ENCODE assay signal across 15 mouse cellular contexts in the genomic region with DNA sequence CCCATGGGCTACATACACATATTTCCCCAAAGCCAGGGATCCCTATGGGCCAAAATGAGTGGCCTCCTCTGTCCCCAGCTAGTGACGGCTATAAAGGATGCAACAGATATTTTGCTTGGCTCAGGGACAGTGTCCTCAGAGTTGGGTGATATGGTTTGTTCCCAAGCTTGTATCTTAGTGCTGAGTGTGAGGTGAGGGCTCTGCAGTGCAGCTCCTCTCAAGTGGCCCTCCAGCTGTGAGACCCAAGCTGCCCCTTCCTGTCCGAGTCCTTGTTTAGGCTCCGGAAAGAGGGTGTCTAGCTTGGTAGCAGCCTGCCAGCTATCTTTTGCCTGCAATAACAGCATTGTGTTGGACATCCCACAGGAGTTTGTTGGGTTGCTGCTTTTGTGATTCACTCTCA.
A peak's percentile ranks its signal among the peaks of the same experiment; 100 is the strongest.
DNase-seq lines count a peak whose midpoint lies in the region; ATAC-seq and TF ChIP-seq lines count a peak whose summit lies in the region.
"Had no signal": no experiment of that assay in that cellular context is flagged by ENCODE, and none has a peak within 500 bp of the region (broad histone marks: within the 10 kb centered on the region; RNA-seq: fewer than 3 reads in every experiment).

No protein-coding gene starts in this region.

- H3K9me3 ChIP-seq in heart, embryonic 11.5 days (replicated peaks; ENCODE audit: control insufficient read depth, low read length): no peaks in the 10 kb centered on the region
- H3K9me3 ChIP-seq: embryonic facial prominence, embryonic 15.5 days; forebrain, embryonic 12.5 days; kidney, embryonic 15.5 days; stomach, embryonic 15.5 days had no signal

- no peaks in the 10 kb centered on the region for H3K36me3 ChIP-seq in heart, embryonic 11.5 days (ENCODE audit: control insufficient read depth, insufficient read depth, low read length)
- H3K36me3 ChIP-seq: embryonic facial prominence, embryonic 15.5 days; forebrain, embryonic 12.5 days; kidney, embryonic 15.5 days; stomach, embryonic 15.5 days had no signal

- DNase-seq in lung, adult 2 months: no peak
- no peak for DNase-seq in lung, adult 18-20 months
- DNase-seq in heart, postnatal 10 days: peak; percentile 43 to 51
- DNase-seq in lung, postnatal 36 days: peak; percentile 30
- no peak for DNase-seq in right cerebral cortex, postnatal 4 days
- DNase-seq in layer of hippocampus, adult 11-12 months (ENCODE audit: low spot score): no peak
- DNase-seq: cerebellum, adult 9-11 months; embryo, embryonic 11 days; gastrocnemius, postnatal 25 days; midbrain, embryonic 14.5 days had no signal

- no peak for TF ChIP-seq CTCF in lung, adult 2 months (IDR thresholded peaks at IDR 0.05; ENCODE audit: insufficient read depth, low read length)

- intact Hi-C loops in heart, postnatal 10 days (cut with DNase I): loop anchor here (1.0 kb wide), 1 partner anchor 12 kb away; no protein-coding TSS in a partner anchor

- peaks cover 29% of the 10 kb centered on the region for H3K4me1 ChIP-seq in lung, adult 2 months (ENCODE audit: control insufficient read depth, insufficient read depth, low read length)
- peaks cover 44% of the 10 kb centered on the region for H3K4me1 ChIP-seq in heart, embryonic 11.5 days (ENCODE audit: control insufficient read depth, insufficient read depth, low read length)

- ATAC-seq in heart, embryonic 11.5 days (replicated peaks; ENCODE audit: insufficient number of reproducible peaks, low FRiP score, low TSS enrichment): 0 out of 2 replicates have a peak, but pooled peaks have one; percentile 28

- WGBS in lung, adult 2 months: 38% methylated on average over 3 of the region's 3 CpGs
- 36% methylated on average over 3 of the region's 3 CpGs for WGBS in heart, embryonic 11.5 days (ENCODE audit: insufficient replicate concordance)

- H3K27ac ChIP-seq in heart, embryonic 11.5 days (ENCODE audit: low read depth, low read length): peak overlapping the region; percentile 66; the same call in 1 of the 2 replicates
- H3K27ac ChIP-seq: embryonic facial prominence, embryonic 15.5 days; forebrain, embryonic 12.5 days; stomach, embryonic 15.5 days had no signal

- H3K4me2 ChIP-seq in heart, embryonic 11.5 days: no peak overlapping the region
- H3K4me2 ChIP-seq: embryonic facial prominence, embryonic 15.5 days; forebrain, embryonic 12.5 days; kidney, embryonic 15.5 days; stomach, embryonic 15.5 days had no signal

- peak; percentile 17; the same call in 1 of the 2 replicates for TF ChIP-seq POLR2A in lung, adult 2 months (IDR thresholded peaks at IDR 0.05; ENCODE audit: borderline replicate concordance, extremely low read depth, low read depth, low read length)

- no peak overlapping the region for H3K4me3 ChIP-seq in lung, adult 2 months (replicated peaks; ENCODE audit: extremely low read depth, low read depth, low read length)
- H3K4me3 ChIP-seq in heart, embryonic 11.5 days (ENCODE audit: low read depth, low read length): no peak overlapping the region
- H3K4me3 ChIP-seq: embryonic facial prominence, embryonic 15.5 days; forebrain, embryonic 12.5 days; kidney, embryonic 15.5 days; stomach, embryonic 15.5 days had no signal

- no peak overlapping the region for H3K9ac ChIP-seq in heart, embryonic 11.5 days (ENCODE audit: low read depth, low read length)
- H3K9ac ChIP-seq: embryonic facial prominence, embryonic 15.5 days; forebrain, embryonic 12.5 days; kidney, embryonic 15.5 days; stomach, embryonic 15.5 days had no signal

- no peaks in the 10 kb centered on the region for H3K27me3 ChIP-seq in heart, embryonic 11.5 days (ENCODE audit: control insufficient read depth, insufficient read depth, low read length)
- H3K27me3 ChIP-seq: embryonic facial prominence, embryonic 15.5 days; forebrain, embryonic 12.5 days; kidney, embryonic 15.5 days; stomach, embryonic 15.5 days had no signal

Comparison
In these comparisons a context has a peak if more than half of its experiments do, and no peak if none do; other contexts are left out.
1. DNase-seq: peak in heart, postnatal 10 days (2 of 2) and lung, postnatal 36 days (single experiment); none in lung, adult 2 months (single experiment), lung, adult 18-20 months (0 of 2), right cerebral cortex, postnatal 4 days (single experiment) and layer of hippocampus, adult 11-12 months (single experiment).